ENCODE assay signal across 30 mouse cellular contexts in the genomic region with DNA sequence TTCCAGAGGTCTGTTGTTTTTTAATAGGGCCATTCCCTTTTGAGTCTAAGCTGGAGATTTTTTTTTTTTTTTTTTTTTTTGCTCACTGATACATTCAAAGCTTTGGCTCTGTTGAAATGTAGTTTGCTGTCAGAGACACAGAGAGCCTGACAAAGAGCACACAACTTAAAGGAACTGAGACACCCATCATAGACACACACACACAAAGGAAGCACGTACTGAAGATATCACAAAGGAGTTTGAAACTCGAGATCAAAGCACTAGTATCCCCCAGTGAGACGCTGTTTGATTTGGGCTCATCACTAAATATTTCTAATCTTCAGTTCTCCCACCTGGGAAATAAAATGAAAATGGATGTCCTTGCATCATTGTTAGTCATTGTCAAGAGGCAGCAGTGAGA.
DNase-seq lines count a peak whose midpoint lies in the region; ATAC-seq and TF ChIP-seq lines count a peak whose summit lies in the region.
"Had no signal": no experiment of that assay in that cellular context is flagged by ENCODE, and none has a peak within 500 bp of the region (broad histone marks: within the 10 kb centered on the region; RNA-seq: fewer than 3 reads in every experiment).

No protein-coding gene starts in this region.

- DNase-seq in lung, embryonic 14.5 days: peak; percentile 19
- DNase-seq in lung, postnatal 25 days (ENCODE audit: low spot score): no peak
- no peak for DNase-seq in midbrain, embryonic 10.5 days (ENCODE audit: low spot score)
- DNase-seq in ES-E14 (ENCODE audit: low read depth, low spot score): no peak
- DNase-seq in brain, embryonic 14.5 days (ENCODE audit: low read depth): peak; percentile 18
- DNase-seq in thymus, postnatal 36 days: no peak
- DNase-seq in layer of hippocampus, postnatal 14 days (ENCODE audit: low spot score in 2 of 2): no peak
- DNase-seq: adrenal gland, adult 8-10 months; adrenal gland, postnatal 14 days; adrenal gland, postnatal 36 days; B cell, adult 2 months; cerebellum, adult 11 months; cerebellum, adult 18-20 months; cerebellum, adult 8-10 months; cerebellum, adult 9-11 months; cerebellum, postnatal 14 days; cerebellum, postnatal 36 days; embryo, embryonic 11 days had no signal

- TF ChIP-seq CTCF in lung, embryonic 14.5 days (IDR thresholded peaks at IDR 0.05; ENCODE audit: low read depth): no peak
- no peak for TF ChIP-seq CTCF in brain, embryonic 14.5 days (IDR thresholded peaks at IDR 0.05; ENCODE audit: borderline replicate concordance, extremely low read depth, insufficient read depth, insufficient read length)

- no peak overlapping the region for H3K4me3 ChIP-seq in lung, embryonic 14.5 days (ENCODE audit: low read depth, low read length)
- H3K4me3 ChIP-seq in midbrain, embryonic 15.5 days: no peak overlapping the region
- no peak overlapping the region for H3K4me3 ChIP-seq in midbrain, embryonic 10.5 days
- no peak overlapping the region for H3K4me3 ChIP-seq in ES-E14 (ENCODE audit: insufficient read depth in 1 of 2, low read depth in 1 of 2, low read length in 2 of 2, poor library complexity in 1 of 2, severe bottlenecking in 1 of 2)
- H3K4me3 ChIP-seq: embryonic facial prominence, embryonic 13.5 days; embryonic facial prominence, embryonic 15.5 days; erythroblast, embryonic 14.5 days; forebrain, embryonic 10.5 days; forebrain, embryonic 12.5 days had no signal

- H3K36me3 ChIP-seq in lung, embryonic 14.5 days (ENCODE audit: insufficient read depth): no peaks in the 10 kb centered on the region
- no peaks in the 10 kb centered on the region for H3K36me3 ChIP-seq in midbrain, embryonic 15.5 days (replicated peaks)
- no peaks in the 10 kb centered on the region for H3K36me3 ChIP-seq in midbrain, embryonic 10.5 days
- H3K36me3 ChIP-seq in ES-E14 (ENCODE audit: control insufficient read depth, insufficient read depth, low read length, poor library complexity, severe bottlenecking): no peaks in the 10 kb centered on the region
- H3K36me3 ChIP-seq: embryonic facial prominence, embryonic 13.5 days; embryonic facial prominence, embryonic 15.5 days; forebrain, embryonic 10.5 days; forebrain, embryonic 12.5 days had no signal

- no peaks in the 10 kb centered on the region for H3K4me1 ChIP-seq in lung, embryonic 14.5 days (ENCODE audit: insufficient read depth)
- no peaks in the 10 kb centered on the region for H3K4me1 ChIP-seq in midbrain, embryonic 15.5 days
- H3K4me1 ChIP-seq in midbrain, embryonic 10.5 days: peaks cover 4% of the 10 kb centered on the region; the same call in 1 of the 2 replicates
- H3K4me1 ChIP-seq in ES-E14 (ENCODE audit: control insufficient read depth in 2 of 2, insufficient read depth in 2 of 2, low read length in 2 of 2, poor library complexity in 1 of 2): 0 out of 4 replicates have a peak, but pooled peaks cover 0 to 2% of the 10 kb centered on the region in 2 experiments
- H3K4me1 ChIP-seq: forebrain, embryonic 10.5 days; forebrain, embryonic 12.5 days had no signal

- no peaks in the 10 kb centered on the region for H3K27me3 ChIP-seq in lung, embryonic 14.5 days (ENCODE audit: insufficient read depth, low read length)
- no peaks in the 10 kb centered on the region for H3K27me3 ChIP-seq in midbrain, embryonic 15.5 days (replicated peaks)
- H3K27me3 ChIP-seq in midbrain, embryonic 10.5 days (ENCODE audit: low read depth, poor library complexity, severe bottlenecking): no peaks in the 10 kb centered on the region
- H3K27me3 ChIP-seq: CH12.LX; embryonic facial prominence, embryonic 13.5 days; embryonic facial prominence, embryonic 15.5 days; forebrain, embryonic 12.5 days; Patski had no signal

- H3K9ac ChIP-seq in lung, embryonic 14.5 days: no peak overlapping the region
- no peak overlapping the region for H3K9ac ChIP-seq in midbrain, embryonic 15.5 days
- no peak overlapping the region for H3K9ac ChIP-seq in ES-E14 (ENCODE audit: insufficient read depth, low read depth, low read length, poor library complexity, severe bottlenecking)
- H3K9ac ChIP-seq: embryonic facial prominence, embryonic 13.5 days; embryonic facial prominence, embryonic 15.5 days; forebrain, embryonic 12.5 days had no signal

- in situ Hi-C loops in ES-E14 (cut with MboI; ENCODE audit: low sequenced_read_pairs in 2 of 2, unreplicated experiment in 2 of 2): no loop called here

- H3K4me2 ChIP-seq in lung, embryonic 14.5 days: no peak overlapping the region
- no peak overlapping the region for H3K4me2 ChIP-seq in midbrain, embryonic 15.5 days
- H3K4me2 ChIP-seq: embryonic facial prominence, embryonic 13.5 days; embryonic facial prominence, embryonic 15.5 days; forebrain, embryonic 12.5 days had no signal

- no peak for TF ChIP-seq POLR2A in brain, embryonic 14.5 days (IDR thresholded peaks at IDR 0.05; ENCODE audit: borderline replicate concordance, extremely low read depth, insufficient read depth, insufficient read length, poor library complexity, severe bottlenecking)

- H3K27ac ChIP-seq in lung, embryonic 14.5 days (ENCODE audit: low read depth): no peak overlapping the region
- H3K27ac ChIP-seq in midbrain, embryonic 15.5 days: no peak overlapping the region
- no peak overlapping the region for H3K27ac ChIP-seq in midbrain, embryonic 10.5 days (replicated peaks)
- H3K27ac ChIP-seq in ES-E14 (ENCODE audit: insufficient read depth, low read depth, low read length, poor library complexity, severe bottlenecking): no peak overlapping the region
- H3K27ac ChIP-seq: embryonic facial prominence, embryonic 13.5 days; forebrain, embryonic 10.5 days; forebrain, embryonic 12.5 days had no signal

- no peaks in the 10 kb centered on the region for H3K9me3 ChIP-seq in lung, embryonic 14.5 days (ENCODE audit: low read depth, low read length)
- H3K9me3 ChIP-seq in midbrain, embryonic 15.5 days: no peaks in the 10 kb centered on the region
- no peaks in the 10 kb centered on the region for H3K9me3 ChIP-seq in midbrain, embryonic 10.5 days (replicated peaks)
- H3K9me3 ChIP-seq in ES-E14 (ENCODE audit: control insufficient read depth, insufficient read depth, low read depth, low read length): no peaks in the 10 kb centered on the region
- H3K9me3 ChIP-seq: embryonic facial prominence, embryonic 13.5 days; embryonic facial prominence, embryonic 15.5 days; forebrain, embryonic 10.5 days; forebrain, embryonic 12.5 days had no signal

- no peak for ATAC-seq in lung, embryonic 14.5 days (ENCODE audit: insufficient read depth)
- ATAC-seq in midbrain, embryonic 15.5 days (replicated peaks): peak; percentile 56; the same call in 1 of the 2 replicates
- ATAC-seq: activated CD4-positive, CD25-positive, alpha-beta regulatory T cell, adult 4 months; CD4-positive, CD25-positive, alpha-beta regulatory T cell, adult 4 months; forebrain, embryonic 14.5 days; forebrain, embryonic 16.5 days; Patski had no signal

- WGBS in lung, embryonic 14.5 days: 32% methylated on average over 3 of the region's 3 CpGs
- 39% methylated on average over 3 of the region's 3 CpGs for WGBS in midbrain, embryonic 15.5 days
- 50% methylated on average over 3 of the region's 3 CpGs for WGBS in midbrain, embryonic 10.5 days

TF ChIP-seq in ES-E14, 5 proteins besides CTCF, POLR2A, EP300 and RAD21:
- TF ChIP-seq HCFC1 (IDR thresholded peaks at IDR 0.05; ENCODE audit: borderline replicate concordance, insufficient read depth, low read length): no peak
- TF ChIP-seq MAFK (IDR thresholded peaks at IDR 0.05; ENCODE audit: insufficient read depth, low read depth, low read length): 0 out of 2 replicates have a peak, but pooled peaks have one; percentile 2

Comparison
In these comparisons a context has a peak if more than half of its experiments do, and no peak if none do; other contexts are left out.
1. DNase-seq: peak in lung, embryonic 14.5 days (single experiment) and brain, embryonic 14.5 days (single experiment); none in lung, postnatal 25 days (single experiment), midbrain, embryonic 10.5 days (single experiment), ES-E14 (single experiment), thymus, postnatal 36 days (0 of 2) and layer of hippocampus, postnatal 14 days (0 of 2).